Mouse (Mus musculus) liver, postnatal 0 days (tissue): ENCODE results near the gene Sae1. TPM values are rescaled to one million over a fixed set of nuclear protein-coding genes. Genes with fewer than 3 reads are reported as not detected.
A peak's percentile ranks its signal among the peaks of the same experiment; 100 is the strongest.

ENCODE experiments used
- ATAC-seq: fragments of 200-750 bp; cut with Nextera tagmentation; 2 replicates; pipeline ENCODE4 v1.8.0; 2017; ENCODE audit warnings: mild to moderate bottlenecking, moderate library complexity
- DNase-seq: peaks from one replicate; pipeline ENCODE4 v3.0.0-alpha.2; 2016
- H3K27ac ChIP-seq: fragments of 300-500 bp; sonication (generic); 2 replicates; pipeline ENCODE4 v1.5.1; 2014; ENCODE audit warnings: antibody characterized with exemption, moderate library complexity, mild to moderate bottlenecking, low read depth
- H3K27me3 ChIP-seq: fragments of 300-500 bp; sonication (generic); 2 replicates; pipeline ENCODE4 v1.6.1; 2014; ENCODE audit warnings: low read length, control low read depth, mixed read lengths; ENCODE audit not compliant: insufficient read depth
- H3K36me3 ChIP-seq: fragments of 300-500 bp; sonication (generic); replicated peaks from 2 replicates; pipeline ENCODE4 v1.6.1; 2014; ENCODE audit warnings: mild to moderate bottlenecking, control low read depth, low read length, moderate library complexity, mixed read lengths; ENCODE audit not compliant: insufficient read depth
- H3K4me1 ChIP-seq: fragments of 300-500 bp; sonication (generic); 2 replicates; pipeline ENCODE4 v1.6.1; 2014; ENCODE audit warnings: antibody characterized with exemption, mild to moderate bottlenecking, control low read depth; ENCODE audit not compliant: insufficient read depth
- H3K4me2 ChIP-seq: fragments of 300-500 bp; sonication (generic); 2 replicates; pipeline ENCODE4 v1.6.1; 2014; ENCODE audit warnings: low read depth, mild to moderate bottlenecking, low read length, moderate library complexity, mixed read lengths
- H3K4me3 ChIP-seq: fragments of 300-500 bp; sonication (generic); 2 replicates; pipeline ENCODE4 v1.5.1; 2014; ENCODE audit warnings: low read depth, low read length
- H3K9ac ChIP-seq: fragments of 300-500 bp; sonication (generic); replicated peaks from 2 replicates; pipeline ENCODE4 v1.6.1; 2014; ENCODE audit warnings: mild to moderate bottlenecking, moderate library complexity
- H3K9me3 ChIP-seq: fragments of 300-500 bp; sonication (generic); 2 replicates; pipeline ENCODE4 v1.6.1; 2016; ENCODE audit warnings: mild to moderate bottlenecking, control low read depth, low read length, mixed read lengths
- CTCF ChIP-seq: sonication (generic); IDR thresholded peaks from 2 replicates; pipeline ENCODE4 v1.5.1; 2016; ENCODE audit warnings: antibody characterized with exemption, low read depth
- EP300 ChIP-seq: IDR thresholded peaks from 2 replicates; pipeline ENCODE4 v1.6.1; 2016; ENCODE audit warnings: antibody characterized with exemption, low read depth, mild to moderate bottlenecking
- WGBS: fragments of 180-500 bp; shearing (Covaris S2); extraction: QIAGEN DNeasy Blood & Tissue Kit; methylation state at CpG from one replicate; pipeline ENCODE4 v1.1.7; 2014; ENCODE audit not compliant: insufficient replicate concordance; 5-methylcytosine and 5-hydroxymethylcytosine counted together
- polyA plus RNA-seq: library from polyadenylated mRNA; unstranded; fragments of >200 nt; fragmentation: Nextera tagmentation; extraction: Ambion mirVana; gene quantifications from 2 replicates; pipeline ENCODE4 v1.2.1, GENCODE M21; 2015

The Sae1 gene
- polyA plus RNA-seq, 1 experiment from 2014 or later, result 51.9 TPM

GRCm38 (mm10) chr7:16320479-16320878 lies 67.1 kb downstream of the Sae1 start:
- DNase-seq (peak; percentile 34), ATAC-seq (peak; percentile 77)
- Histone ChIP-seq H3K4me3 (no peak overlapping the region), H3K9me3 (no peaks in the 10 kb centered on the region), H3K27me3 (no peaks in the 10 kb centered on the region), H3K36me3 (peaks cover 16% of the 10 kb centered on the region), H3K4me1 (peaks cover 3% of the 10 kb centered on the region), H3K27ac (peak overlapping the region; percentile 46; the same call in 1 of the 2 replicates), H3K9ac (no peak overlapping the region), H3K4me2 (no peak overlapping the region)
- TF ChIP-seq CTCF (no peak), EP300 (no peak)
- WGBS, result 75% methylated on average over 6 of the region's 6 CpGs

DNA sequence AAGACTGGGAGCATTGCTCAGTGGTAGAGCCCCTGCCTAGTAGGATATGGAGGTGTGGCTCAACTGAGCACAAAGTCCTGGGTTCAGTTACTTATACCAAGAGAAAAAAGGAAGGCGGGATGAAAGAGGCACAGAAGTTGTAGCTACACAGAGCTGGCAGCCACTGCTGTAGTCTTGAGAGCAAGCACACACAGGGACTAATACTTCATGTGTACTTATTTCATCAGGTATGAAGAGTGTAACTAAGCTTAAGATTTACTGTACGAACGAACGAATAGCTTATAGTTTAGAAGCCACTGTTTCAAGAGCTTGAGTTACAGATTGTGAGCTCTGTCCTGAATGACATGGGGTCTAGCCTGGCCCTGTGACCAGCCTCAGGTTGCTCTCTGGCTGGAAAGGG lies 68.4 kb downstream of the Sae1 start:
- Histone ChIP-seq H3K36me3 (peaks cover 16% of the 10 kb centered on the region), H3K27me3 (no peaks in the 10 kb centered on the region), H3K9ac (no peak overlapping the region), H3K4me2 (no peak overlapping the region), H3K4me1 (peaks cover 6% of the 10 kb centered on the region), H3K4me3 (no peak overlapping the region), H3K27ac (no peak overlapping the region), H3K9me3 (no peaks in the 10 kb centered on the region)
- no peak for ATAC-seq
- DNase-seq, result no peak
- 85% methylated on average over 4 of the region's 4 CpGs for WGBS
- no peak for TF ChIP-seq CTCF
- TF ChIP-seq EP300, result no peak

DNA sequence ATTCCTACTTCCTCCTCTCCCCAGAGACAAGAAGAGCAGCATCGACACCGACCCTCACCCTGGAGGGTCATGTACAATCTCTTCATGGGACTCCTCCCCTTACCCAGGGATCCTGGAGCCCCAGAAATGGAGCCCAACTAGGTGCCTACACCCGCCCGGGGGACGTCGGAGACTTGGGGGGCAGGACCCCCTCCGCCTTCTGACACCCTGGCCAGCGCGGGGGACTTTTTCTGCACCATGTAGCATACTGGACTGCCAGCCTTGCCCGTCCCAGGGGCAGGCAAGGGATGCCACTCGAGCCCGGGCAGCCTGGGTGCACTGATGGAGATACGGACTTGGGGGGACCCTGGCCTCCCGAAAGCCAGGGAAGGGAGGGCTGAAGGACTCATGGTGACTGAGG lies 70.5 kb downstream of the Sae1 start:
- no peak overlapping the region for H3K4me3 ChIP-seq
- TF ChIP-seq EP300, result no peak
- TF ChIP-seq CTCF, result no peak
- ATAC-seq (no peak), DNase-seq (no peak)
- no peak overlapping the region for H3K27ac ChIP-seq
- H3K4me1 ChIP-seq, result peaks cover 24% of the 10 kb centered on the region
- no peak overlapping the region for H3K9ac ChIP-seq
- no peaks in the 10 kb centered on the region for H3K9me3 ChIP-seq
- peaks cover 16% of the 10 kb centered on the region for H3K36me3 ChIP-seq
- H3K4me2 ChIP-seq, result no peak overlapping the region
- 92% methylated on average over 14 of the region's 14 CpGs for WGBS
- no peaks in the 10 kb centered on the region for H3K27me3 ChIP-seq

DNA sequence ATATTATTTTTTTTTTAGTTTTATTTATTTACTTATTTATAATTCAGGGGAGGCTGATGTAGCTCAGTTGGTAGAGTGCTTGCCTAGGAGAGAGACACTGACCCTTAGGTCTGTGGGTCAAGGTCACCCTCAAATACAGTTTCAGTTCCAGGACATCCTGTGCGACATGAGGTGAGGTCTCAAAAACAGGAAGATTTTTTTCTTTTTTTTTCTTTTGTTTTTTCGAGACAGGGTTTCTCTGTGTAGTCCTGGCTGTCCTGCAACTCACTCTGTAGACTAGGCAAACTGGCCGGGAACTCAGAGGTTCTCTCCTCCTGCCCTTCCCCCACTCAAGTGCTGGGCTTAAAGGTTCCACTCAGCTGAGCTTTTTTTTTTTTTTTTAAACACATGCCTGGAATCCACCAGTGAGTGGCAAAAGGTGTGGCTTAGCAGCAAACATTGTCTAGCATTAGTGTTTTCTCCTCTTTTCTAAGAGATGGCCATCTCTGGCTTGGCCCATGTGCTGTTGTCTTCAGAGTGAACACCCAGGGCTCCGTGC lies 72.3 kb downstream of the Sae1 start:
- H3K27ac ChIP-seq, result peak overlapping the region; percentile 99
- TF ChIP-seq CTCF, result no peak
- no peak for TF ChIP-seq EP300
- no peak overlapping the region for H3K4me2 ChIP-seq
- peaks cover 2% of the 10 kb centered on the region; the same call in 1 of the 2 replicates for H3K27me3 ChIP-seq
- H3K36me3 ChIP-seq, result peaks cover 16% of the 10 kb centered on the region
- no peak overlapping the region for H3K4me3 ChIP-seq
- H3K9ac ChIP-seq, result no peak overlapping the region
- ATAC-seq (no peak), DNase-seq (no peak)
- no peaks in the 10 kb centered on the region for H3K9me3 ChIP-seq
- WGBS, result 45% methylated on average over 4 of the region's 4 CpGs
- peaks cover 34% of the 10 kb centered on the region for H3K4me1 ChIP-seq

- H3K4me1 ChIP-seq, result peaks cover 34% of the 10 kb centered on the region
- no peaks in the 10 kb centered on the region for H3K9me3 ChIP-seq
- WGBS, result 25% methylated on average over 12 of the region's 13 CpGs
- H3K27ac ChIP-seq, result peak overlapping the region; percentile 99
- H3K4me2 ChIP-seq, result peak overlapping the region; percentile 100
- peak overlapping the region; percentile 81 for H3K4me3 ChIP-seq
- peak overlapping the region; percentile 95 for H3K9ac ChIP-seq
- H3K27me3 ChIP-seq, result peaks cover 2% of the 10 kb centered on the region; the same call in 1 of the 2 replicates
- H3K36me3 ChIP-seq, result peaks cover 16% of the 10 kb centered on the region
- DNase-seq (no peak), ATAC-seq (peak; percentile 40)
- peak; percentile 38; the same call in 1 of the 2 replicates for TF ChIP-seq CTCF
- TF ChIP-seq EP300, result no peak
Measured at GRCm38 (mm10) chr7:16314221-16314775, 73.3 kb downstream of the Sae1 start.

- H3K27ac ChIP-seq, result peak overlapping the region; percentile 99
- peak overlapping the region; percentile 95 for H3K9ac ChIP-seq
- peak; percentile 89 for DNase-seq
- H3K4me3 ChIP-seq, result peak overlapping the region; percentile 81
- ATAC-seq, result peak; percentile 60
- peak overlapping the region; percentile 100 for H3K4me2 ChIP-seq
- peaks cover 2% of the 10 kb centered on the region; the same call in 1 of the 2 replicates for H3K27me3 ChIP-seq
- 5% methylated on average over 55 of the region's 66 CpGs for whole genome bisulfite sequencing
- peaks cover 41% of the 10 kb centered on the region for H3K4me1 ChIP-seq
- TF ChIP-seq EP300, result no peak
- TF ChIP-seq CTCF, result no peak; the same call in 1 of the 2 replicates
- H3K36me3 ChIP-seq, result peaks cover 16% of the 10 kb centered on the region
- no peaks in the 10 kb centered on the region for H3K9me3 ChIP-seq
Measured at GRCm38 (mm10) chr7:16313481-16314220, 74.0 kb downstream of the Sae1 start.
